Mouse (Mus musculus): ENCODE results near the gene Galk2. TPM values are rescaled to one million over a fixed set of nuclear protein-coding genes. Genes with fewer than 3 reads are reported as not detected.
A peak's percentile ranks its signal among the peaks of the same experiment; 100 is the strongest.

Gene Galk2
- total and polyA plus RNA-seq, 2 experiments from 2014 or later, result 27.8 to 28.5 TPM

DNA sequence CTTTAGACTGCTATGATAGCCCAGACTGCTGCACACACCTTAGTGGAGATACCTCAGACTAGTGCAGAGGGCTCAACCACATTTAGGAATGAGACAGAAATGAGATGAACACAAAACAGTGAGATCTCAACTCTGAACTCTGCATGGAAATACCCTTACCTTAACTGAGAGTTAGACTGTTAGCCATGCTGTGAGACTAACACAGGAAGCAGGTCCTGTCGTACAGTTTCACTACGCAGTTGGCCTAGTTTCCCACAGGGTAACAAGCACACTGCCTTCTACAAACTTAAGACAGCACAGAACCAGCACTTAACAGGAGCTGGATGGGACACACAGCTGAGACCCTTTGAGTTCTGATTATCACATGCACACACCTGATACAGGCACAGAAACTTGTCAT, 29.0 kb upstream of the Galk2 start:
- ATAC-seq, result no peak; the same call in 1 of the 2 replicates
- Histone ChIP-seq H3K4me3 (ENCODE audit: low read depth, low read length) (no peak overlapping the region), H3K4me1 (ENCODE audit: insufficient read depth) (no peaks in the 10 kb centered on the region), H3K9ac (no peak overlapping the region), H3K9me3 (ENCODE audit: low read length) (no peaks in the 10 kb centered on the region), H3K4me2 (ENCODE audit: low read depth) (no peak overlapping the region), H3K27ac (ENCODE audit: low read depth, low read length) (no peak overlapping the region), H3K36me3 (ENCODE audit: insufficient read depth) (peaks cover 33% of the 10 kb centered on the region), H3K27me3 (ENCODE audit: insufficient read depth, low read length) (no peaks in the 10 kb centered on the region)
- TF ChIP-seq CTCF (IDR thresholded peaks at IDR 0.05; ENCODE audit: low read depth), result no peak
- WGBS, result 91% methylated on average over 2 of the region's 2 CpGs
- no peak for DNase-seq

- DNase-seq (no peak), ATAC-seq (no peak)
- Histone ChIP-seq H3K9me3 (ENCODE audit: low read length) (no peaks in the 10 kb centered on the region), H3K27me3 (ENCODE audit: insufficient read depth, low read length) (no peaks in the 10 kb centered on the region), H3K9ac (no peak overlapping the region), H3K36me3 (ENCODE audit: insufficient read depth) (peaks cover 50% of the 10 kb centered on the region), H3K4me1 (ENCODE audit: insufficient read depth) (no peaks in the 10 kb centered on the region), H3K27ac (ENCODE audit: low read depth, low read length) (no peak overlapping the region), H3K4me3 (ENCODE audit: low read depth, low read length) (no peak overlapping the region), H3K4me2 (ENCODE audit: low read depth) (no peak overlapping the region)
- no peak for TF ChIP-seq CTCF (IDR thresholded peaks at IDR 0.05; ENCODE audit: low read depth)
- 93% methylated on average over 7 of the region's 7 CpGs for WGBS
Measured at GRCm38 (mm10) chr2:125838091-125838490, 20.8 kb upstream of the Galk2 start.

DNA sequence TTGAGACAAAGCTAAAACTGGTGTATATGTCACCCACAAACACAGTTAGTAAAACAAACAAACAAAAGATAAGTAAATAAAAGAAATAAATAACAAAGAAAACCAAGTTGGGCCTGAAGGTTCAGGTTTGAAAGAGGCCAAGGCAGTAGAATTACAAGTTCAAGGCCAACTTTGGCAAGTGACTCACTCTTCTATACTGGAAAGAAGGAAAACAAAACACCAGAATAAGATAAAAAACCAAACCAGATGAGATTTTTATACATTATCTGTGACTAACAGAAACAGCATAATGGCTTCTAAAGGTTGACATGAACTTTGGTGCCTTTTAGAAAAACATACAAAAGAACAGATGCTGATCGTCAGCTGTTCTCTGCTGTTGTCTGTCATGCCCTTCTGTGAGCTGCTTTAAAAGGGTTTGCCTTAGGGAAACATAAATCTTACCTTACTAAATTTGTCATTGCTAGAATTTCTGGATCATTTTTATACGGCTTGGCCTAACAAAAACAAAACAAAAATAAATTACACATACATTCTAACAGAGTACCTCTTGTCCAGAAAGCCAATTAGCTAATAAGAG, 20.1 kb upstream of the Galk2 start:
- DNase-seq (no peak), ATAC-seq (no peak)
- Histone ChIP-seq H3K36me3 (ENCODE audit: insufficient read depth) (peaks cover 48% of the 10 kb centered on the region), H3K27ac (ENCODE audit: low read depth, low read length) (no peak overlapping the region), H3K4me3 (ENCODE audit: low read depth, low read length) (no peak overlapping the region), H3K27me3 (ENCODE audit: insufficient read depth, low read length) (no peaks in the 10 kb centered on the region), H3K4me2 (ENCODE audit: low read depth) (no peak overlapping the region), H3K9ac (no peak overlapping the region), H3K4me1 (ENCODE audit: insufficient read depth) (no peaks in the 10 kb centered on the region), H3K9me3 (ENCODE audit: low read length) (no peaks in the 10 kb centered on the region)
- no peak for TF ChIP-seq CTCF (IDR thresholded peaks at IDR 0.05; ENCODE audit: low read depth)
- WGBS, result 83% methylated on average over 2 of the region's 2 CpGs

DNA sequence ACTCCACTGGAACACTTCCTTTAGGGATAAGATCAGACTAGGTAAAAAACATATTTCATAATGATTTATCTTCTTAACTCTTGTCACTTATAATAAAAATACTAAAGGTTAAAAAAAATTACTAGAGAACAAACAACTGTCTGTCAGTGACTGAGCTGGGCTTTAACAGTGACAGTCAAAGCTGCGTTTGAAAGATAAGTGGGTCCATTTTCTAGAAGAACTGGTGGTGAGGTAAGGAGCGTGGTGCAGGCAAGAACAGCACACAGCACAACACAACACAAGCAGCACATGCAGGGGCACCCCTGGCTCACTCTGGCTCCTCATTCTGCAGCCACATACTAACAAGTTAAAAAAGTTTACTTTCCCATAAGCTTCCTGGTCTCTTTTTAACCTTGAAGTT, 7.7 kb upstream of the Galk2 start:
- H3K27ac ChIP-seq (ENCODE audit: low read depth, low read length), result no peak overlapping the region
- no peak for ATAC-seq
- H3K36me3 ChIP-seq (ENCODE audit: insufficient read depth), result peaks cover 12% of the 10 kb centered on the region
- no peaks in the 10 kb centered on the region for H3K27me3 ChIP-seq (ENCODE audit: insufficient read depth, low read length)
- no peak overlapping the region for H3K4me3 ChIP-seq (ENCODE audit: low read depth, low read length)
- H3K4me1 ChIP-seq (ENCODE audit: insufficient read depth), result no peaks in the 10 kb centered on the region
- H3K9me3 ChIP-seq (ENCODE audit: low read length), result no peaks in the 10 kb centered on the region
- no peak for TF ChIP-seq CTCF (IDR thresholded peaks at IDR 0.05; ENCODE audit: low read depth)
- H3K4me2 ChIP-seq (ENCODE audit: low read depth), result no peak overlapping the region
- 84% methylated on average over 2 of the region's 2 CpGs for WGBS
- no peak overlapping the region for H3K9ac ChIP-seq
- DNase-seq, result no peak

GRCm38 (mm10) chr2:125857707-125858106, 1.2 kb upstream of the Galk2 start:
- Histone ChIP-seq H3K9me3 (ENCODE audit: low read length) (no peaks in the 10 kb centered on the region), H3K27ac (ENCODE audit: low read depth, low read length) (no peak overlapping the region), H3K4me3 (ENCODE audit: low read depth, low read length) (peak overlapping the region; percentile 97), H3K36me3 (ENCODE audit: insufficient read depth) (no peaks in the 10 kb centered on the region), H3K4me2 (ENCODE audit: low read depth) (peak overlapping the region; percentile 74), H3K27me3 (ENCODE audit: insufficient read depth, low read length) (no peaks in the 10 kb centered on the region), H3K9ac (peak overlapping the region; percentile 100; the same call in 1 of the 2 replicates), H3K4me1 (ENCODE audit: insufficient read depth) (0 out of 2 replicates have a peak, but pooled peaks cover 3% of the 10 kb centered on the region)
- ATAC-seq (no peak), DNase-seq (no peak)
- no peak for TF ChIP-seq CTCF (IDR thresholded peaks at IDR 0.05; ENCODE audit: low read depth)
- WGBS, result 47% methylated on average over 3 of the region's 3 CpGs

- H3K36me3 ChIP-seq (ENCODE audit: insufficient read depth), result no peaks in the 10 kb centered on the region
- H3K9ac ChIP-seq, result no peak overlapping the region
- H3K4me1 ChIP-seq (ENCODE audit: insufficient read depth), result 0 out of 2 replicates have a peak, but pooled peaks cover 3% of the 10 kb centered on the region
- H3K27ac ChIP-seq (ENCODE audit: low read depth, low read length), result no peak overlapping the region
- H3K4me2 ChIP-seq (ENCODE audit: low read depth), result no peak overlapping the region
- no peak overlapping the region for H3K4me3 ChIP-seq (ENCODE audit: low read depth, low read length)
- 87% methylated on average over 3 of the region's 3 CpGs for WGBS
- no peak for TF ChIP-seq CTCF (IDR thresholded peaks at IDR 0.05; ENCODE audit: low read depth)
- no peaks in the 10 kb centered on the region for H3K27me3 ChIP-seq (ENCODE audit: insufficient read depth, low read length)
- ATAC-seq, result no peak
- DNase-seq, result no peak
- no peaks in the 10 kb centered on the region for H3K9me3 ChIP-seq (ENCODE audit: low read length)
Measured at GRCm38 (mm10) chr2:125863799-125864198, 4.9 kb downstream of the Galk2 start.

- DNase-seq, result no peak
- H3K9me3 ChIP-seq (ENCODE audit: low read length), result no peaks in the 10 kb centered on the region
- 0 out of 2 replicates have a peak, but pooled peaks cover 3% of the 10 kb centered on the region for H3K4me1 ChIP-seq (ENCODE audit: insufficient read depth)
- WGBS, result 89% methylated on average over 1 of the region's 1 CpGs
- H3K36me3 ChIP-seq (ENCODE audit: insufficient read depth), result no peaks in the 10 kb centered on the region
- no peak overlapping the region for H3K27ac ChIP-seq (ENCODE audit: low read depth, low read length)
- H3K4me3 ChIP-seq (ENCODE audit: low read depth, low read length), result no peak overlapping the region
- no peak for ATAC-seq
- no peak for TF ChIP-seq CTCF (IDR thresholded peaks at IDR 0.05; ENCODE audit: low read depth)
- no peaks in the 10 kb centered on the region for H3K27me3 ChIP-seq (ENCODE audit: insufficient read depth, low read length)
- no peak overlapping the region for H3K4me2 ChIP-seq (ENCODE audit: low read depth)
- no peak overlapping the region for H3K9ac ChIP-seq
Measured at GRCm38 (mm10) chr2:125864551-125864950, 5.6 kb downstream of the Galk2 start.

Data from forebrain, postnatal 0 days (tissue).